Mouse (Mus musculus): Measurements from ENCODE around the gene Lgals8. TPM values are rescaled to one million over a fixed set of nuclear protein-coding genes. Genes with fewer than 3 reads are reported as not detected.

The Lgals8 gene
- total RNA-seq, 2 experiments from 2014 or later: 27.8 to 30.4 TPM

Other genes starting within 250 kb of the Lgals8 start
- gene Mtr, start 206.8 kb downstream of the Lgals8 start, total RNA-seq (2021): 10 to 100 TPM; 14.4 to 14.7 TPM
- 10 to 100 TPM; 12.3 to 15.2 TPM for gene Actn2, start 124.2 kb downstream of the Lgals8 start, total RNA-seq (2021)
- gene Heatr1, start 69.9 kb downstream of the Lgals8 start, total RNA-seq (2021): 10 to 100 TPM; 31.1 to 34.9 TPM
- gene Edaradd, start 55.5 kb upstream of the Lgals8 start, total RNA-seq (2021): 1 to 10 TPM; 2.6 to 3.4 TPM
- gene Ero1lb, start 100.9 kb upstream of the Lgals8 start, total RNA-seq (2021): 1 to 10 TPM; 5.4 to 6.3 TPM

Measured in left cerebral cortex, postnatal 4 days (tissue).